Mouse (Mus musculus) G1E (cell line): ENCODE measurements at regions not wholly inside any gene's neighbourhood (a gene's known extent, or its start where the extent isn't known, plus 50 kb on each side); places are given as distances from the start of the nearest gene placed in this dataset.

Experiments
- CTCF ChIP-seq: IDR thresholded peaks from 2 replicates; pipeline ENCODE4 v1.5.1; 2012; ENCODE audit warnings: low read depth, low read length, inconsistent platforms, mixed read lengths
- GATA1 ChIP-seq: IDR thresholded peaks from 2 replicates; pipeline ENCODE4 v1.6.1; 2012; ENCODE audit warnings: borderline replicate concordance, low read length, inconsistent platforms, mixed read lengths
- GATA2 ChIP-seq: IDR thresholded peaks from 2 replicates; pipeline ENCODE4 v1.6.1; 2012; ENCODE audit warnings: low read depth, low read length, inconsistent platforms, borderline replicate concordance
- POLR2AphosphoS5 ChIP-seq: IDR thresholded peaks from 2 replicates; pipeline ENCODE4 v1.6.1; 2012; ENCODE audit warnings: low read depth, low read length, inconsistent platforms; ENCODE audit not compliant: insufficient replicate concordance

DNA sequence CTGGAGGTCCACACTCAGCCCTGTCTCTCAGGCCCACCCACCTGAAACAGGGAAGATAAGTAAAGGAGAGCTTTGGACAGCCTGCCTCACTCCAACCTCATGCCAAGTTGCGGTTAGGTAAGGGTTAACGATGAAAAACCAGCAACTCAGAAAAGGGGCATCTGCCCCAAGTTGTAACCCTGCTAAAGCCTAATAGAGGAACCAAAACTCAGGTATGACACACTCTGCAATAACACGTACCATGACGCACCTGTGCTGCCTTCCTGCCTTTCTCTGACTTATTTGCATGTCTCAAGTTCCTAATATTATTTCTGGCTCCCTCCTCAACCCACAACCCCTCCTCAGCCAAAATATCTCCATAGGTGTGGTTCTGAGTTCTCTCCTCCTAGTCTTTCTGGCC is 94.9 kb upstream of the Slc44a1 start:
- TF ChIP-seq CTCF (no peak), GATA2 (no peak), POLR2AphosphoS5 (no peak), GATA1 (no peak)
